Mouse (Mus musculus) limb, embryonic 11.5 days (tissue): Measurements from ENCODE around the gene Leng8. TPM values are rescaled to one million over a fixed set of nuclear protein-coding genes. Genes with fewer than 3 reads are reported as not detected.

Experiments used
- ATAC-seq: fragments of 200-750 bp; cut with Nextera tagmentation; 2 replicates; pipeline ENCODE4 v1.8.0; 2017; ENCODE audit warnings: low read depth; ENCODE audit not compliant: insufficient number of reproducible peaks, low FRiP score, low TSS enrichment
- DNase-seq: peaks from one replicate; pipeline ENCODE4 v3.0.0-alpha.2; 2015; ENCODE audit warnings: low spot score
- H3K27ac ChIP-seq: fragments of 300-500 bp; sonication (generic); replicated peaks from 2 replicates; pipeline ENCODE4 v1.5.1; 2014; ENCODE audit warnings: low read depth, mild to moderate bottlenecking, low read length
- H3K27me3 ChIP-seq: fragments of 300-500 bp; sonication (generic); 2 replicates; pipeline ENCODE4 v1.6.1; 2014; ENCODE audit warnings: mild to moderate bottlenecking, low read length, mixed read lengths; ENCODE audit not compliant: control insufficient read depth, insufficient read depth
- H3K36me3 ChIP-seq: fragments of 300-500 bp; sonication (generic); 2 replicates; pipeline ENCODE4 v1.6.1; 2014; ENCODE audit warnings: mild to moderate bottlenecking, low read length, moderate library complexity, mixed read lengths; ENCODE audit not compliant: control insufficient read depth, insufficient read depth
- H3K4me1 ChIP-seq: fragments of 300-500 bp; sonication (generic); 2 replicates; pipeline ENCODE4 v1.6.1; 2014; ENCODE audit warnings: low read length, mixed read lengths; ENCODE audit not compliant: control insufficient read depth, insufficient read depth
- H3K4me2 ChIP-seq: fragments of 300-500 bp; sonication (generic); 2 replicates; pipeline ENCODE4 v1.6.1; 2014; ENCODE audit warnings: low read depth, mild to moderate bottlenecking, moderate library complexity; ENCODE audit not compliant: severe bottlenecking
- H3K4me3 ChIP-seq: fragments of 300-500 bp; sonication (generic); 2 replicates; pipeline ENCODE4 v1.5.1; 2014; ENCODE audit warnings: low read depth, low read length
- H3K9ac ChIP-seq: fragments of 300-500 bp; sonication (generic); 2 replicates; pipeline ENCODE4 v1.6.1; 2014; ENCODE audit warnings: mild to moderate bottlenecking, low read length
- H3K9me3 ChIP-seq: fragments of 300-500 bp; sonication (generic); 2 replicates; pipeline ENCODE4 v1.6.1; 2016; ENCODE audit warnings: low read length; ENCODE audit not compliant: control insufficient read depth
- WGBS: fragments of 180-500 bp; shearing (Covaris S2); extraction: QIAGEN DNeasy Blood & Tissue Kit; methylation state at CpG from one replicate; pipeline ENCODE4 v1.1.7; 2014; 5-methylcytosine and 5-hydroxymethylcytosine counted together
- polyA plus RNA-seq: library from polyadenylated mRNA; unstranded; fragments of >200 nt; fragmentation: Nextera tagmentation; extraction: Ambion mirVana; gene quantifications from 2 replicates; pipeline ENCODE4 v1.2.1, GENCODE M21; 2014

Gene Leng8
- polyA plus RNA-seq, 1 experiment from 2014 or later, result 49.7 TPM

GRCm38 (mm10) chr7:4131964-4132363 is 4.9 kb upstream of the Leng8 start:
- WGBS, result 88% methylated on average over 8 of the region's 8 CpGs
- Histone ChIP-seq H3K4me1 (0 out of 2 replicates have a peak, but pooled peaks cover 2% of the 10 kb centered on the region), H3K4me3 (no peak overlapping the region), H3K27ac (no peak overlapping the region), H3K9ac (no peak overlapping the region), H3K27me3 (no peaks in the 10 kb centered on the region), H3K36me3 (no peaks in the 10 kb centered on the region), H3K9me3 (no peaks in the 10 kb centered on the region), H3K4me2 (no peak overlapping the region)
- ATAC-seq, result no peak
- DNase-seq, result no peak

DNA sequence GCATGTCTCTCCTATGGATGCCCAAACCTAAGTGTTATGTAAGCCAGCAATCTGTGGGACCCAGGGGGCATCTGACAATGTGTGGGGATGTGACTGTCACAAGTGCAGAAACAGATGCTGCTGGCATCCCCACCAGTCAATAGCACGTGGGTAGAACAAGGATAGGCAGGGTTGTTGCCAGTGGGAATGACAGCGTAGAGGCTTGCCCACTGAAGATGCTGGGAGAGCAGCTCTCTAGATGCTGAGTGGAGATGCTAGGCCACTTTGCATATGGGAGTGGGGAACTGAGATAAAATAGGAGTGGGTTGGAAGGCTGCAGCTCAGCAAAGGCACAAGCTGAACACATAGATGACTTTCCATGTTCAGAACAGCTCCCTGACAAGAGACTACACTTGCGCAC is 4.3 kb upstream of the Leng8 start:
- ATAC-seq (no peak), DNase-seq (no peak)
- Histone ChIP-seq H3K4me1 (peaks cover 2% of the 10 kb centered on the region; the same call in 1 of the 2 replicates), H3K4me2 (no peak overlapping the region), H3K4me3 (no peak overlapping the region), H3K9ac (no peak overlapping the region), H3K27me3 (no peaks in the 10 kb centered on the region), H3K9me3 (no peaks in the 10 kb centered on the region), H3K27ac (no peak overlapping the region), H3K36me3 (no peaks in the 10 kb centered on the region)
- WGBS, result 91% methylated on average over 3 of the region's 3 CpGs

- Histone ChIP-seq H3K4me3 (no peak overlapping the region), H3K9ac (peak overlapping the region; percentile 12; the same call in 1 of the 2 replicates), H3K27me3 (no peaks in the 10 kb centered on the region), H3K4me2 (no peak overlapping the region), H3K36me3 (no peaks in the 10 kb centered on the region), H3K4me1 (peaks cover 6% of the 10 kb centered on the region), H3K9me3 (no peaks in the 10 kb centered on the region), H3K27ac (no peak overlapping the region)
- WGBS, result 79% methylated on average over 6 of the region's 7 CpGs
- ATAC-seq (no peak), DNase-seq (no peak)
These were observed 3.8 kb upstream of the Leng8 start for GRCm38 (mm10) chr7:4132998-4133397.

- no peak overlapping the region for H3K4me2 ChIP-seq
- ATAC-seq, result no peak
- peaks cover 9% of the 10 kb centered on the region for H3K4me1 ChIP-seq
- no peak overlapping the region for H3K9ac ChIP-seq
- no peaks in the 10 kb centered on the region for H3K9me3 ChIP-seq
- no peak overlapping the region for H3K4me3 ChIP-seq
- H3K27me3 ChIP-seq, result no peaks in the 10 kb centered on the region
- WGBS, result 85% methylated on average over 5 of the region's 5 CpGs
- H3K27ac ChIP-seq, result no peak overlapping the region
- no peak for DNase-seq
- H3K36me3 ChIP-seq, result peaks cover 5% of the 10 kb centered on the region; the same call in 1 of the 2 replicates
These were observed 1.9 kb upstream of the Leng8 start for GRCm38 (mm10) chr7:4134911-4135310.

DNA sequence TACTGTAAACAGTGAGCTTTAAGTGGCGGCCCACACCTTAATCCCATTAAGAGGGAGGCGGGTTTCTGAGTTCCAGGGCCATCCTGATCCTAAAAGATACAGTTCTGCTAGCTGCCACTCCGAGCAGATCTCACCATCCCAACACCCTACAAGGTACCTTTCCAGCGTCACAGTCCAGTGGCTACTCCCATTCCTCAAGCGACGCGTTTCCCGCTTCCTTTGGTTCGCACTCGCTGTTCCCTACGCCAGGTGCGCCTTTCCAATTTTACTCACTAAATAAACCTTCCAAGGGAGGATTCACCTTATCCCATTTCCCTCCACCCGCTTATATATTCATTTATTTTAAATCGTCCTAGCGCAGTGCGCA is 452 bp upstream of the Leng8 start:
- H3K4me2 ChIP-seq, result peak overlapping the region; percentile 61
- DNase-seq (no peak), ATAC-seq (peak; percentile 11; the same call in 1 of the 2 replicates)
- no peak overlapping the region for H3K27ac ChIP-seq
- H3K27me3 ChIP-seq, result no peaks in the 10 kb centered on the region
- peak overlapping the region; percentile 87 for H3K4me3 ChIP-seq
- WGBS, result under 1% methylated on average over 16 of the region's 16 CpGs
- H3K9ac ChIP-seq, result peak overlapping the region; percentile 65
- H3K4me1 ChIP-seq, result peaks cover 9% of the 10 kb centered on the region
- H3K36me3 ChIP-seq, result peaks cover 11% of the 10 kb centered on the region; the same call in 1 of the 2 replicates
- H3K9me3 ChIP-seq, result no peaks in the 10 kb centered on the region

DNA sequence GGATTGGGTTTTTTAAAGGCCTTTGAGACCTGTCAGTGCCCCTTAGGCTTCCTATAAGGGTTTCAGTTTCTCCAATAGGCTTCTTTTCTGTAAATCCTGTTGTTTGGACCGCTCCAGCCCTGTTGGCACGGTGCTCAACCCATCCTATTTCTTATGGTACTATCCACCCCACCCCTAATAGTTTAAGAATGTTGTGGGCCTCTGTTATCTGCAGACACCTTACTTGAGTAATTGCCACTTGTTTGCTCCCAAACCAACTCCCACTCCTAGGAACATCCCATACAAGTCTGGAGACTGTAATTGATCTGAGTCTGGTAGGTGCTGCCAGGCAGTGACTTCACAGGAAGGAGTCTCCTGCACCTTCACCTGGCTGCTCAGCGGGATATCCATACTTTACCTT is 907 bp downstream of the Leng8 start:
- H3K9me3 ChIP-seq, result no peaks in the 10 kb centered on the region
- H3K27ac ChIP-seq, result no peak overlapping the region
- 59% methylated on average over 3 of the region's 3 CpGs for WGBS
- H3K4me3 ChIP-seq, result peak overlapping the region; percentile 87
- ATAC-seq, result no peak
- H3K27me3 ChIP-seq, result no peaks in the 10 kb centered on the region
- peaks cover 9% of the 10 kb centered on the region for H3K4me1 ChIP-seq
- H3K4me2 ChIP-seq, result peak overlapping the region; percentile 79
- H3K9ac ChIP-seq, result peak overlapping the region; percentile 68
- no peak for DNase-seq
- peaks cover 23% of the 10 kb centered on the region for H3K36me3 ChIP-seq

DNA sequence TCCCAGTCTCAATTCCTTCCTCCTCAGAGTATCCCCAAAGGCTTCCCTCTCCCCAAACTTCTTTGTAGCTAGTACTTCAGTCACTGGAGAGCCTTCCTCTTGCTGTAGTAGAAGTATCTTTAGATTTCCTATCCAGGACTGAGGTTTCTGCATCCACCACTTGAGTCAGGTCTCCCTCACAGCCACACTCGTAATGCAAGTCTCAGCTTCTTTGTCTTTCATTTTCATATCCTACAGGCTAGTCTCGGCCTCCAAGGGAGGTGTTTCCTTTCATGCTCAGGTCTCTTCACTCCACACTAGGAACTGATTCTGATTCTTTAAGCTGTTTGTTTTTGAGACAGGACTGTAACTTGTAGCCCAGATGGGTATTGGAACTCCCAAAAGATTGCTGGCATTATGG is 1.3 kb downstream of the Leng8 start:
- no peak overlapping the region for H3K9ac ChIP-seq
- DNase-seq, result no peak

DNA sequence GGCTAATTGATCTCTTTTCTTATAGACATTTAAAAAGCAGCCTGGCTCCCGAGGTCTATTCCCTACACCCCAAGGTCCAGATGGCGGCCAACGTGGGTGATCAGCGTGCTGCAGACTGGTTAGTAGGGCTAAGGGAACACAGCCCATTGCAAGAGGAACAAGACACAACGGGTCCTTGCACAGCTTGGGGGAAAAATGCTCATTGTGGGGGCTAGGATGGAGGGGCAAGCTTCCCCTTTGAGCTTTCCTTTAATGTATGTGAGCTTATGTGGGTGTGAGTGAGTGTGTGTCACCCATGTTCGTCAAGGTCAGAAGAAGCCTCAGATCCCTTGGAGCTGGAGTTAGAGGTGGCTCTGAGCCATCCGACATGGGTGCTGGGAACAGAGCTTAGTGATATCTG is 1.8 kb downstream of the Leng8 start:
- Histone ChIP-seq H3K4me1 (peaks cover 9% of the 10 kb centered on the region), H3K9ac (no peak overlapping the region), H3K36me3 (peaks cover 32% of the 10 kb centered on the region), H3K27ac (no peak overlapping the region), H3K4me3 (no peak overlapping the region), H3K27me3 (no peaks in the 10 kb centered on the region), H3K9me3 (no peaks in the 10 kb centered on the region), H3K4me2 (no peak overlapping the region)
- DNase-seq (no peak), ATAC-seq (no peak)
- WGBS, result 94% methylated on average over 7 of the region's 7 CpGs

More for the DNA sequence above, 1.3 kb downstream of the Leng8 start:
- H3K4me2 ChIP-seq, result peak overlapping the region; percentile 79; the same call in 1 of the 2 replicates
- peaks cover 27% of the 10 kb centered on the region for H3K36me3 ChIP-seq
- no peaks in the 10 kb centered on the region for H3K9me3 ChIP-seq
- H3K4me3 ChIP-seq, result peak overlapping the region; percentile 87
- 88% methylated on average over 2 of the region's 2 CpGs for WGBS
- ATAC-seq, result no peak
- H3K27me3 ChIP-seq, result no peaks in the 10 kb centered on the region
- H3K4me1 ChIP-seq, result peaks cover 9% of the 10 kb centered on the region
- no peak overlapping the region for H3K27ac ChIP-seq

GRCm38 (mm10) chr7:4139391-4139790 is 2.6 kb downstream of the Leng8 start:
- 94% methylated on average over 5 of the region's 5 CpGs for WGBS
- no peak for ATAC-seq

More at GRCm38 (mm10) chr7:4139391-4139790, 2.6 kb downstream of the Leng8 start:
- peaks cover 35% of the 10 kb centered on the region for H3K36me3 ChIP-seq
- DNase-seq, result no peak
- peaks cover 9% of the 10 kb centered on the region for H3K4me1 ChIP-seq
- H3K4me3 ChIP-seq, result no peak overlapping the region
- H3K4me2 ChIP-seq, result no peak overlapping the region
- H3K27me3 ChIP-seq, result no peaks in the 10 kb centered on the region
- no peak overlapping the region for H3K27ac ChIP-seq
- H3K9me3 ChIP-seq, result no peaks in the 10 kb centered on the region
- no peak overlapping the region for H3K9ac ChIP-seq
